9 mouse cellular contexts compared by ENCODE assay signal in genomic region chr11:102486733-102487386, GRCm38 (mm10). TPM values are rescaled to one million over a fixed set of nuclear protein-coding genes. Genes with fewer than 3 reads are reported as not detected.
DNase-seq lines count a peak whose midpoint lies in the region; ATAC-seq and TF ChIP-seq lines count a peak whose summit lies in the region.
"Had no signal": no experiment of that assay in that cellular context is flagged by ENCODE, and none has a peak within 500 bp of the region (broad histone marks: within the 10 kb centered on the region; RNA-seq: fewer than 3 reads in every experiment).

No protein-coding gene starts in this region.

- no peak overlapping the region for H3K4me3 ChIP-seq in MEL (ENCODE audit: control insufficient read depth in 1 of 2, insufficient read depth in 1 of 2, low read depth in 2 of 2, low read length in 2 of 2)
- H3K4me3 ChIP-seq in cerebellum, adult 2 months (replicated peaks; ENCODE audit: insufficient read depth, low read depth, low read length), result no peak overlapping the region
- no peak overlapping the region for H3K4me3 ChIP-seq in limb, embryonic 13.5 days
- no peak overlapping the region for H3K4me3 ChIP-seq in midbrain, embryonic 16.5 days (ENCODE audit: low read depth, low read length)
- H3K4me3 ChIP-seq: heart, embryonic 13.5 days had no signal

- WGBS in cerebellum, adult 2 months, result 67% methylated on average over 11 of the region's 11 CpGs
- 74% methylated on average over 11 of the region's 11 CpGs for WGBS in limb, embryonic 13.5 days
- WGBS in midbrain, embryonic 16.5 days, result 72% methylated on average over 11 of the region's 11 CpGs

- H3K9ac ChIP-seq in MEL (ENCODE audit: control insufficient read depth, low read depth, low read length, poor library complexity, severe bottlenecking), result no peak overlapping the region
- H3K9ac ChIP-seq in limb, embryonic 13.5 days, result no peak overlapping the region
- no peak overlapping the region for H3K9ac ChIP-seq in midbrain, embryonic 16.5 days (ENCODE audit: low read depth, low read length)
- H3K9ac ChIP-seq: heart, embryonic 13.5 days had no signal

- TF ChIP-seq CTCF in MEL (IDR thresholded peaks at IDR 0.05 in 2 of 3, conservative IDR thresholded peaks at IDR 0.05 in 1 of 3; ENCODE audit: control insufficient read depth in 1 of 3, insufficient read depth in 1 of 3, low read depth in 2 of 3, low read length in 3 of 3, poor library complexity in 1 of 3, severe bottlenecking in 1 of 3), result peak; percentile 50 to 80 (median 68); a peak in 5 of 6 replicates
- TF ChIP-seq CTCF in cerebellum, adult 2 months (IDR thresholded peaks at IDR 0.05; ENCODE audit: borderline replicate concordance, insufficient read depth, low read depth, low read length), result peak; percentile 65

- no peak overlapping the region for H3K27ac ChIP-seq in MEL (ENCODE audit: control insufficient read depth, low read depth, low read length)
- H3K27ac ChIP-seq in cerebellum, adult 2 months (ENCODE audit: insufficient read depth, low read length), result no peak overlapping the region
- H3K27ac ChIP-seq in limb, embryonic 13.5 days, result no peak overlapping the region
- no peak overlapping the region for H3K27ac ChIP-seq in midbrain, embryonic 16.5 days (ENCODE audit: low read length)
- H3K27ac ChIP-seq: heart, embryonic 13.5 days had no signal

- TF ChIP-seq RAD21 in MEL (IDR thresholded peaks at IDR 0.05; ENCODE audit: low read depth, low read length), result peak; percentile 58

- H3K9me3 ChIP-seq in MEL (replicated peaks; ENCODE audit: insufficient read depth, low read length), result no peaks in the 10 kb centered on the region
- no peaks in the 10 kb centered on the region for H3K9me3 ChIP-seq in limb, embryonic 13.5 days
- H3K9me3 ChIP-seq in midbrain, embryonic 16.5 days (replicated peaks; ENCODE audit: control insufficient read depth, low read length, poor library complexity, severe bottlenecking), result no peaks in the 10 kb centered on the region
- H3K9me3 ChIP-seq: heart, embryonic 13.5 days had no signal

- no peaks in the 10 kb centered on the region for H3K27me3 ChIP-seq in MEL (ENCODE audit: control insufficient read depth in 1 of 2, insufficient read depth in 2 of 2, low read length in 2 of 2)
- H3K27me3 ChIP-seq in cerebellum, adult 2 months (ENCODE audit: control insufficient read depth, insufficient read depth, low read length), result no peaks in the 10 kb centered on the region
- H3K27me3 ChIP-seq in limb, embryonic 13.5 days, result no peaks in the 10 kb centered on the region
- no peaks in the 10 kb centered on the region for H3K27me3 ChIP-seq in midbrain, embryonic 16.5 days (ENCODE audit: control insufficient read depth, insufficient read depth, low read depth, low read length)
- H3K27me3 ChIP-seq: heart, embryonic 13.5 days had no signal

- TF ChIP-seq EP300 in MEL (IDR thresholded peaks at IDR 0.05; ENCODE audit: low read depth in 1 of 2, low read length in 2 of 2), result no peak

- no peak for TF ChIP-seq POLR2A in MEL (IDR thresholded peaks at IDR 0.05; ENCODE audit: control insufficient read depth in 1 of 2, insufficient read depth in 1 of 2, low read depth in 1 of 2, low read length in 2 of 2, poor library complexity in 1 of 2)
- TF ChIP-seq POLR2A in cerebellum, adult 2 months (IDR thresholded peaks at IDR 0.05; ENCODE audit: borderline replicate concordance, insufficient read depth, low read length), result no peak

- peaks cover 11 to 28% of the 10 kb centered on the region in 2 experiments for H3K36me3 ChIP-seq in MEL (ENCODE audit: control insufficient read depth in 1 of 2, insufficient read depth in 2 of 2, low read length in 2 of 2)
- peaks cover 52% of the 10 kb centered on the region for H3K36me3 ChIP-seq in limb, embryonic 13.5 days
- peaks cover 2% of the 10 kb centered on the region; the same call in 1 of the 2 replicates for H3K36me3 ChIP-seq in midbrain, embryonic 16.5 days (ENCODE audit: control insufficient read depth, insufficient read depth, low read length)

- ATAC-seq in hematopoietic stem cell, adult 5-6 weeks (replicated peaks in 1 of 2; ENCODE audit: insufficient read depth in 1 of 2, low FRiP score in 2 of 2, low TSS enrichment in 1 of 2, low read depth in 1 of 2, poor library complexity in 2 of 2, severe bottlenecking in 2 of 2), result peak; percentile 67 to 74; a peak in 3 of 4 replicates
- ATAC-seq in limb, embryonic 13.5 days (ENCODE audit: low FRiP score, low read depth), result peak; percentile 80; the same call in 1 of the 2 replicates
- ATAC-seq in midbrain, embryonic 16.5 days, result peak; percentile 76; the same call in 1 of the 2 replicates

- no peaks in the 10 kb centered on the region for H3K79me2 ChIP-seq in MEL (ENCODE audit: control insufficient read depth, insufficient read depth, low read length, poor library complexity)

- H3K4me1 ChIP-seq in MEL (ENCODE audit: control insufficient read depth in 1 of 2, insufficient read depth in 2 of 2, low read length in 2 of 2), result peaks cover 13 to 22% of the 10 kb centered on the region in 2 experiments
- no peaks in the 10 kb centered on the region for H3K4me1 ChIP-seq in cerebellum, adult 2 months (ENCODE audit: control insufficient read depth, insufficient read depth, low read length)
- no peaks in the 10 kb centered on the region for H3K4me1 ChIP-seq in limb, embryonic 13.5 days
- H3K4me1 ChIP-seq in midbrain, embryonic 16.5 days (ENCODE audit: control insufficient read depth, insufficient read depth, low read length), result no peaks in the 10 kb centered on the region
- H3K4me1 ChIP-seq: heart, embryonic 13.5 days had no signal

- H3K4me2 ChIP-seq in limb, embryonic 13.5 days (replicated peaks), result no peak overlapping the region
- no peak overlapping the region for H3K4me2 ChIP-seq in midbrain, embryonic 16.5 days (ENCODE audit: low read length)
- H3K4me2 ChIP-seq: heart, embryonic 13.5 days had no signal

- DNase-seq in left cerebral cortex, adult 18-20 months (ENCODE audit: low spot score in 2 of 2), result peak; percentile 48 to 66
- DNase-seq in left cerebral cortex, adult 9 months (ENCODE audit: low spot score in 2 of 2), result no peak
- peak; percentile 89 for DNase-seq in MEL (ENCODE audit: low read depth, low spot score)
- DNase-seq in cerebellum, adult 2 months, result peak in 1 of 2 experiments; percentile 58
- DNase-seq in frontal cortex, postnatal 14 days (ENCODE audit: low spot score in 2 of 2), result no peak

TF ChIP-seq in MEL, 35 proteins besides CTCF, POLR2A, EP300 and RAD21:
- TF ChIP-seq MYC (IDR thresholded peaks at IDR 0.05; ENCODE audit: low read depth, low read length), result peak; percentile 77
- TF ChIP-seq CHD1 (IDR thresholded peaks at IDR 0.05; ENCODE audit: low read depth, low read length), result no peak
- TF ChIP-seq NELFE (IDR thresholded peaks at IDR 0.05; ENCODE audit: low read depth, low read length), result no peak
- peak; percentile 84 for TF ChIP-seq USF1 (IDR thresholded peaks at IDR 0.05; ENCODE audit: low read depth, low read length)
- no peak for TF ChIP-seq ZMIZ1 (IDR thresholded peaks at IDR 0.05; ENCODE audit: low read depth, low read length)
- TF ChIP-seq MAFK (IDR thresholded peaks at IDR 0.05; ENCODE audit: borderline replicate concordance, low read depth, low read length), result 0 out of 2 replicates have a peak, but pooled peaks have one; percentile 0
- TF ChIP-seq ZNF384 (IDR thresholded peaks at IDR 0.05; ENCODE audit: low read depth, low read length), result 0 out of 2 replicates have a peak, but pooled peaks have one; percentile 36
- peak; percentile 75 for TF ChIP-seq SMC3 (IDR thresholded peaks at IDR 0.05; ENCODE audit: low read depth, low read length)
- TF ChIP-seq SIN3A (IDR thresholded peaks at IDR 0.05; ENCODE audit: low read length), result peak; percentile 46; the same call in 1 of the 2 replicates
- TF ChIP-seq GABPA (IDR thresholded peaks at IDR 0.05; ENCODE audit: low read depth, low read length), result no peak
- TF ChIP-seq ZC3H11A (IDR thresholded peaks at IDR 0.05; ENCODE audit: low read depth, low read length), result peak; percentile 47; the same call in 1 of the 2 replicates
- TF ChIP-seq MAX (IDR thresholded peaks at IDR 0.05; ENCODE audit: low read length), result peak; percentile 89
TF ChIP-seq in MEL: peak in this region for 8.

RNA-seq across cellular contexts. Expression of gene Itga2b, which starts 16.9 kb away (rescaled TPM):
- 1 to 10 TPM; 3.3 to 3.9 TPM for total RNA-seq in left cerebral cortex, adult 18-20 months (2021)
- 8.3 and 10.7 TPM in 2 replicates for total RNA-seq in MEL (2012; rRNA removed)
- polyA plus RNA-seq in MEL (2012; ENCODE audit: insufficient read depth in 1 of 2, insufficient read length in 2 of 2, low read depth in 1 of 2, low replicate concordance in 2 of 2, missing spikeins in 1 of 2), result 10 to 100 TPM in 1 of 2 experiments, not detected in 1; 55.7 TPM
- 2.8 and 4.0 TPM in 2 replicates for polyA plus RNA-seq in cerebellum, adult 2 months (2012; rRNA removed)
- 39.8 and 44.3 TPM in 2 replicates for total RNA-seq in hematopoietic stem cell, adult 5-6 weeks (2017)
- 4.4 and 6.1 TPM in 2 replicates for polyA plus RNA-seq in limb, embryonic 13.5 days (2015; fragmentation: Nextera tagmentation; extraction: Ambion mirVana)
- 8.3 and 11.6 TPM in 2 replicates for polyA plus RNA-seq in midbrain, embryonic 16.5 days (2015; fragmentation: Nextera tagmentation; extraction: Ambion mirVana)

RNA-seq across cellular contexts. Expression of gene Fam171a2, which starts 39.4 kb away (rescaled TPM):
- 100 to 1,000 TPM; 113 to 133 TPM for total RNA-seq in left cerebral cortex, adult 18-20 months (2021)
- total RNA-seq in MEL (2012; rRNA removed), result 1.8 and 2.0 TPM in 2 replicates
- polyA plus RNA-seq in MEL (2012; ENCODE audit: insufficient read depth in 1 of 2, insufficient read length in 2 of 2, low read depth in 1 of 2, low replicate concordance in 2 of 2, missing spikeins in 1 of 2), result 1 to 10 TPM in 1 of 2 experiments, not detected in 1; 8.8 TPM
- polyA plus RNA-seq in cerebellum, adult 2 months (2012; rRNA removed), result 57.8 and 60.3 TPM in 2 replicates
- 8.1 and 13.5 TPM in 2 replicates for total RNA-seq in hematopoietic stem cell, adult 5-6 weeks (2017)
- 4.4 and 4.8 TPM in 2 replicates for polyA plus RNA-seq in limb, embryonic 13.5 days (2015; fragmentation: Nextera tagmentation; extraction: Ambion mirVana)
- 18.1 and 20.5 TPM in 2 replicates for polyA plus RNA-seq in midbrain, embryonic 16.5 days (2015; fragmentation: Nextera tagmentation; extraction: Ambion mirVana)

RNA-seq across cellular contexts. Expression of gene Grn, which starts 56.7 kb away (rescaled TPM):
- 10 to 100 TPM; 55.8 to 58.9 TPM for total RNA-seq in left cerebral cortex, adult 18-20 months (2021)
- total RNA-seq in MEL (2012; rRNA removed), result 14.5 and 14.7 TPM in 2 replicates
- 10 to 100 TPM in 1 of 2 experiments, not detected in 1; 42.1 TPM for polyA plus RNA-seq in MEL (2012; ENCODE audit: insufficient read depth in 1 of 2, insufficient read length in 2 of 2, low read depth in 1 of 2, low replicate concordance in 2 of 2, missing spikeins in 1 of 2)
- 58.4 TPM in 2 replicates for polyA plus RNA-seq in cerebellum, adult 2 months (2012; rRNA removed)
- 28.1 and 35.6 TPM in 2 replicates for total RNA-seq in hematopoietic stem cell, adult 5-6 weeks (2017)
- 141 and 149 TPM in 2 replicates for polyA plus RNA-seq in limb, embryonic 13.5 days (2015; fragmentation: Nextera tagmentation; extraction: Ambion mirVana)
- 65.2 and 75.8 TPM in 2 replicates for polyA plus RNA-seq in midbrain, embryonic 16.5 days (2015; fragmentation: Nextera tagmentation; extraction: Ambion mirVana)

Comparison
In these comparisons a context has a peak if more than half of its experiments do, and no peak if none do; other contexts are left out.
1. DNase-seq: peak in left cerebral cortex, adult 18-20 months (2 of 2) and MEL (single experiment); none in left cerebral cortex, adult 9 months (0 of 2) and frontal cortex, postnatal 14 days (0 of 2).
2. Peak in every context shown above with its lines, with median percentiles within 50 percentile points of each other: ATAC-seq.